Mouse (Mus musculus) ES-E14 (cell line): ENCODE results near the gene Nxnl2. TPM values are rescaled to one million over a fixed set of nuclear protein-coding genes. Genes with fewer than 3 reads are reported as not detected.
"Not testable (repeated sequence)": the region's sequence is repeated elsewhere in the genome, so short reads cannot be mapped to it uniquely, and the experiment has no call there.

Source experiments
- DNase-seq: peaks from one replicate; pipeline ENCODE4 v3.0.0-alpha.2; 2013; ENCODE audit warnings: low read depth, low spot score
- H3K27ac ChIP-seq: 2 replicates; pipeline ENCODE4 v1.5.1; 2012; ENCODE audit warnings: low read depth, mild to moderate bottlenecking, low read length, moderate library complexity, mixed read lengths; ENCODE audit not compliant: poor library complexity, insufficient read depth, severe bottlenecking
- H3K36me3 ChIP-seq: 2 replicates; pipeline ENCODE4 v1.6.1; 2012; ENCODE audit warnings: mild to moderate bottlenecking, low read length, moderate library complexity, mixed read lengths; ENCODE audit not compliant: control insufficient read depth, poor library complexity, insufficient read depth, severe bottlenecking
- H3K4me1 ChIP-seq, 2 experiments: fragments of 150-350 bp in 1 of 2; sonication (generic) in 1 of 2; 2 replicates each; pipeline ENCODE4 v1.6.1; 2012; ENCODE audit warnings: low read length in 2 of 2, mild to moderate bottlenecking in 1 of 2, mixed read lengths in 1 of 2; ENCODE audit not compliant: control insufficient read depth in 2 of 2, insufficient read depth in 2 of 2, poor library complexity in 1 of 2
- H3K4me3 ChIP-seq, 2 experiments: fragments of 150-350 bp in 1 of 2; sonication (generic) in 1 of 2; 2 replicates each; pipeline ENCODE4 v1.5.1; 2012; ENCODE audit warnings: low read length in 2 of 2, low read depth in 1 of 2, mild to moderate bottlenecking in 1 of 2, mixed read lengths in 1 of 2; ENCODE audit not compliant: insufficient read depth in 1 of 2, poor library complexity in 1 of 2, severe bottlenecking in 1 of 2
- H3K9ac ChIP-seq: 2 replicates; pipeline ENCODE4 v1.6.1; 2012; ENCODE audit warnings: low read depth, mild to moderate bottlenecking, low read length, mixed read lengths; ENCODE audit not compliant: poor library complexity, insufficient read depth, severe bottlenecking
- H3K9me3 ChIP-seq: fragments of 150-350 bp; sonication (generic); 2 replicates; pipeline ENCODE4 v1.6.1; 2012; ENCODE audit warnings: low read depth, mild to moderate bottlenecking, low read length; ENCODE audit not compliant: control insufficient read depth, insufficient read depth
- CHD2 ChIP-seq: IDR thresholded peaks from 2 replicates; pipeline ENCODE4 v1.6.1; 2014; ENCODE audit warnings: mild to moderate bottlenecking, low read depth, low read length, inconsistent platforms
- HCFC1 ChIP-seq: IDR thresholded peaks from 2 replicates; pipeline ENCODE4 v1.6.1; 2012; ENCODE audit warnings: low read length, inconsistent platforms, borderline replicate concordance; ENCODE audit not compliant: insufficient read depth
- MAFK ChIP-seq: IDR thresholded peaks from 2 replicates; pipeline ENCODE4 v1.6.1; 2014; ENCODE audit warnings: mild to moderate bottlenecking, low read depth, low read length, inconsistent platforms; ENCODE audit not compliant: insufficient read depth
- ZC3H11A ChIP-seq: IDR thresholded peaks from 2 replicates; pipeline ENCODE4 v1.6.1; 2012; ENCODE audit warnings: low read depth, mild to moderate bottlenecking, inconsistent platforms, low read length, borderline replicate concordance
- ZNF384 ChIP-seq: IDR thresholded peaks from 2 replicates; pipeline ENCODE4 v1.6.1; 2012; ENCODE audit warnings: low read depth, low read length, inconsistent platforms
- in situ Hi-C, 2 experiments: fragments of 600-800 bp; cut with MboI; formaldehyde crosslinking; loops; one replicate each; pipeline ENCODE4 v1.15.1; 2025; ENCODE audit warnings: low sequenced_read_pairs in 2 of 2, inconsistent platforms in 1 of 2; ENCODE audit not compliant: unreplicated experiment in 2 of 2
- total RNA-seq: library from RNA; depleted of rRNA; stranded (reverse); fragments of 300-350 nt; gene quantifications from 2 replicates; pipeline ENCODE4 v1.2.3, GENCODE M21; 2012

Nxnl2 gene
- total RNA-seq, 1 experiment: 1.1 TPM

- Histone ChIP-seq H3K36me3 (no peaks in the 10 kb centered on the region), H3K4me1 (peaks cover 2 to 10% of the 10 kb centered on the region in 2 experiments; a peak in 2 of 4 replicates), H3K4me3 (no peak overlapping the region), H3K9me3 (no peaks in the 10 kb centered on the region), H3K9ac (no peak overlapping the region), H3K27ac (no peak overlapping the region)
- DNase-seq: no peak
- in situ Hi-C loops: loop anchor here in 1 of 2 experiments (25.0 kb wide), 1 partner anchor 221 kb away; the partner anchor contains the start of gene S1pr3
- TF ChIP-seq CHD2 (no peak), MAFK (no peak), ZC3H11A (no peak), ZNF384 (no peak), HCFC1 (no peak)
These were observed 20.8 kb downstream of the Nxnl2 start for GRCm38 (mm10) chr13:51191416-51192140.

GRCm38 (mm10) chr13:51193893-51194292 is 23.1 kb downstream of the Nxnl2 start:
- Histone ChIP-seq H3K4me3 (no peak overlapping the region), H3K9me3 (no peaks in the 10 kb centered on the region), H3K4me1 (peaks cover 2 to 10% of the 10 kb centered on the region in 2 experiments; a peak in 2 of 4 replicates), H3K36me3 (no peaks in the 10 kb centered on the region), H3K9ac (no peak overlapping the region), H3K27ac (no peak overlapping the region)
- in situ Hi-C loops: loop anchor here in 1 of 2 experiments (25.0 kb wide), 1 partner anchor 218 kb away; the partner anchor contains the start of gene S1pr3
- no peak for DNase-seq
- TF ChIP-seq CHD2 (no peak), ZNF384 (no peak), ZC3H11A (no peak), MAFK (no peak), HCFC1 (no peak)

GRCm38 (mm10) chr13:51197699-51198098 is 26.9 kb downstream of the Nxnl2 start:
- H3K4me1 ChIP-seq: no peaks in the 10 kb centered on the region
- no peak overlapping the region for H3K4me3 ChIP-seq
- in situ Hi-C loops: loop anchor here in 1 of 2 experiments (25.0 kb wide), 1 partner anchor 215 kb away; the partner anchor contains the start of gene S1pr3
- H3K9ac ChIP-seq: no peak overlapping the region
- no peak for DNase-seq
- no peak overlapping the region for H3K27ac ChIP-seq
- H3K36me3 ChIP-seq: no peaks in the 10 kb centered on the region
- TF ChIP-seq ZC3H11A (no peak), HCFC1 (no peak), MAFK (no peak), ZNF384 (no peak), CHD2 (no peak)
- H3K9me3 ChIP-seq: no peaks in the 10 kb centered on the region; the same call in 1 of the 2 replicates

- no peak overlapping the region for H3K9ac ChIP-seq
- no peak overlapping the region for H3K27ac ChIP-seq
- TF ChIP-seq ZNF384: no peak
- no peak for TF ChIP-seq ZC3H11A
- TF ChIP-seq HCFC1: no peak
- TF ChIP-seq CHD2: no peak
- TF ChIP-seq MAFK: no peak
- no peak for DNase-seq
- no peak overlapping the region for H3K4me3 ChIP-seq
- no peaks in the 10 kb centered on the region for H3K36me3 ChIP-seq
- H3K4me1 ChIP-seq: no peaks in the 10 kb centered on the region
- in situ Hi-C loops: loop anchor here in 1 of 2 experiments (25.0 kb wide), 1 partner anchor 214 kb away; the partner anchor contains the start of gene S1pr3
- no peaks in the 10 kb centered on the region; the same call in 1 of the 2 replicates for H3K9me3 ChIP-seq
These were observed 27.4 kb downstream of the Nxnl2 start for GRCm38 (mm10) chr13:51198186-51198585.

GRCm38 (mm10) chr13:51201985-51202843 is 31.4 kb downstream of the Nxnl2 start:
- H3K36me3 ChIP-seq, in situ Hi-C loops, DNase-seq, H3K9me3 ChIP-seq: not testable (repeated sequence)
- H3K4me3 ChIP-seq: peak overlapping the region; percentile 39 to 68
- H3K27ac ChIP-seq: peak overlapping the region; percentile 91
- H3K9ac ChIP-seq: peak overlapping the region; percentile 78
- H3K4me1 ChIP-seq: peaks cover 3 to 11% of the 10 kb centered on the region in 2 experiments; a peak in 1 of 4 replicates

GRCm38 (mm10) chr13:51202844-51203173 is 32.0 kb downstream of the Nxnl2 start:
- not testable (repeated sequence) for DNase-seq
- H3K9ac ChIP-seq: peak overlapping the region; percentile 78

More at GRCm38 (mm10) chr13:51202844-51203173, 32.0 kb downstream of the Nxnl2 start:
- H3K9me3 ChIP-seq, in situ Hi-C loops, H3K36me3 ChIP-seq: not testable (repeated sequence)
- Histone ChIP-seq H3K4me3 (peak overlapping the region; percentile 39 to 68), H3K27ac (peak overlapping the region; percentile 91), H3K4me1 (peaks cover 3 to 11% of the 10 kb centered on the region in 2 experiments; a peak in 1 of 4 replicates)
